Mouse (Mus musculus): ENCODE measurements at regions not wholly inside any gene's neighbourhood (a gene's known extent, or its start where the extent isn't known, plus 50 kb on each side); places are given as distances from the start of the nearest gene placed in this dataset.

- TF ChIP-seq RCOR1 (IDR thresholded peaks at IDR 0.05; ENCODE audit: low read depth, low read length) = no peak
- TF ChIP-seq CHD2 (IDR thresholded peaks at IDR 0.05; ENCODE audit: low read length) = no peak
- 0 out of 2 replicates have a peak, but pooled peaks have one; percentile 10 for TF ChIP-seq TBP (IDR thresholded peaks at IDR 0.05; ENCODE audit: low read depth, low read length)
Measured at GRCm38 (mm10) chr2:75462030-75462671, 196.9 kb upstream of the Hnrnpa3 start (continued).

DNA sequence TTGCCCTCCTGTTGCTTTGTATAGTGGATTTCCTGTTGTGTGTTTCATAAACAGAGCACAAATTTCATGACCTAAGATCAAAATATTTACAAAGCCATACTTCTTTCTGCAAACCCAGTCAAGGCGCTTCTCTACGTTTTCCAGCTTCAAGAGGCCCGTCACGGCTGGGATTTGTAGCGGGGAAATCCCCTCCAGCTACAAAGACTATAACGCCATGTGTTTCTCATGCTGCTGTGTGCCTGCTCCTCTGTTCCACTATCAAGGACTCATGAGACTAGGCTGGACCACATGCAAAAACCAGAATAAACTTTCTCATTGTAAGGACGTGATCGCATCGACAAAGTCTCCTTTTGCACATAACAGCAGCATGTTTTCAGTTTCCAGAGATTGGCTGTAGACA is 196.0 kb upstream of the Hnrnpa3 start:
- Histone ChIP-seq H3K4me1 (ENCODE audit: control insufficient read depth in 1 of 2, insufficient read depth in 2 of 2, low read length in 2 of 2) (peaks cover 33 to 56% of the 10 kb centered on the region in 2 experiments), H3K79me2 (ENCODE audit: control insufficient read depth, insufficient read depth, low read length, poor library complexity) (peaks cover 3% of the 10 kb centered on the region; the same call in 1 of the 2 replicates), H3K4me3 (ENCODE audit: control insufficient read depth in 1 of 2, insufficient read depth in 1 of 2, low read depth in 2 of 2, low read length in 2 of 2) (no peak overlapping the region; a peak in 1 of 4 replicates), H3K9ac (ENCODE audit: control insufficient read depth, low read depth, low read length, poor library complexity, severe bottlenecking) (peak overlapping the region; percentile 79), H3K27ac (ENCODE audit: control insufficient read depth, low read depth, low read length) (peak overlapping the region; percentile 99), H3K36me3 (ENCODE audit: control insufficient read depth in 1 of 2, insufficient read depth in 2 of 2, low read length in 2 of 2) (peaks cover 0 to 58% of the 10 kb centered on the region in 2 experiments; a peak in 2 of 4 replicates), H3K27me3 (ENCODE audit: control insufficient read depth in 1 of 2, insufficient read depth in 2 of 2, low read length in 2 of 2) (no peaks in the 10 kb centered on the region), H3K9me3 (replicated peaks; ENCODE audit: insufficient read depth, low read length) (no peaks in the 10 kb centered on the region)
- DNase-seq (ENCODE audit: low read depth, low spot score) = peak; percentile 38
- peak; percentile 40; the same call in 1 of the 2 replicates for TF ChIP-seq ZMIZ1 (IDR thresholded peaks at IDR 0.05; ENCODE audit: low read depth, low read length)
- TF ChIP-seq CHD1 (IDR thresholded peaks at IDR 0.05; ENCODE audit: low read depth, low read length) = peak; percentile 35; the same call in 1 of the 2 replicates
- TF ChIP-seq POLR2A (IDR thresholded peaks at IDR 0.05; ENCODE audit: control insufficient read depth in 1 of 2, insufficient read depth in 1 of 2, low read depth in 1 of 2, low read length in 2 of 2, poor library complexity in 1 of 2) = no peak
- TF ChIP-seq EP300 (IDR thresholded peaks at IDR 0.05; ENCODE audit: low read depth in 1 of 2, low read length in 2 of 2) = peak in 1 of 2 experiments; percentile 8; a peak in 1 of 4 replicates
- 0 out of 2 replicates have a peak, but pooled peaks have one; percentile 15 for TF ChIP-seq TCF12 (IDR thresholded peaks at IDR 0.05; ENCODE audit: low read depth, low read length)
- TF ChIP-seq BHLHE40 (IDR thresholded peaks at IDR 0.05; ENCODE audit: borderline replicate concordance, low read depth, low read length) = 0 out of 2 replicates have a peak, but pooled peaks have one; percentile 23
- TF ChIP-seq MAFK (IDR thresholded peaks at IDR 0.05; ENCODE audit: borderline replicate concordance, low read depth, low read length) = 0 out of 2 replicates have a peak, but pooled peaks have one; percentile 14
- no peak for TF ChIP-seq UBTF (IDR thresholded peaks at IDR 0.05; ENCODE audit: borderline replicate concordance, insufficient read depth, low read depth, low read length)

GRCm38 (mm10) chr2:75464429-75464828 is 194.6 kb upstream of the Hnrnpa3 start:
- Histone ChIP-seq H3K4me1 (ENCODE audit: control insufficient read depth in 1 of 2, insufficient read depth in 2 of 2, low read length in 2 of 2) (peaks cover 34 to 56% of the 10 kb centered on the region in 2 experiments), H3K9ac (ENCODE audit: control insufficient read depth, low read depth, low read length, poor library complexity, severe bottlenecking) (peak overlapping the region; percentile 79), H3K27me3 (ENCODE audit: control insufficient read depth in 1 of 2, insufficient read depth in 2 of 2, low read length in 2 of 2) (no peaks in the 10 kb centered on the region), H3K9me3 (replicated peaks; ENCODE audit: insufficient read depth, low read length) (no peaks in the 10 kb centered on the region), H3K36me3 (ENCODE audit: control insufficient read depth in 1 of 2, insufficient read depth in 2 of 2, low read length in 2 of 2) (peaks cover 0 to 64% of the 10 kb centered on the region in 2 experiments; a peak in 2 of 4 replicates), H3K4me3 (ENCODE audit: control insufficient read depth in 1 of 2, insufficient read depth in 1 of 2, low read depth in 2 of 2, low read length in 2 of 2) (peak overlapping the region; percentile 26 to 41), H3K27ac (ENCODE audit: control insufficient read depth, low read depth, low read length) (peak overlapping the region; percentile 88), H3K79me2 (ENCODE audit: control insufficient read depth, insufficient read depth, low read length, poor library complexity) (peaks cover 3% of the 10 kb centered on the region; the same call in 1 of the 2 replicates)
- TF ChIP-seq USF1 (IDR thresholded peaks at IDR 0.05; ENCODE audit: low read depth, low read length) = no peak
- TF ChIP-seq MYC (IDR thresholded peaks at IDR 0.05; ENCODE audit: low read depth, low read length) = 0 out of 2 replicates have a peak, but pooled peaks have one; percentile 13
- peak; percentile 72; the same call in 1 of the 2 replicates for TF ChIP-seq CHD1 (IDR thresholded peaks at IDR 0.05; ENCODE audit: low read depth, low read length)
- TF ChIP-seq RCOR1 (IDR thresholded peaks at IDR 0.05; ENCODE audit: low read depth, low read length) = peak; percentile 49; the same call in 1 of the 2 replicates
- no peak for TF ChIP-seq UBTF (IDR thresholded peaks at IDR 0.05; ENCODE audit: borderline replicate concordance, insufficient read depth, low read depth, low read length)
- peak; percentile 62; the same call in 1 of the 2 replicates for TF ChIP-seq MAX (IDR thresholded peaks at IDR 0.05; ENCODE audit: low read length)
- 0 out of 2 replicates have a peak, but pooled peaks have one; percentile 54 for TF ChIP-seq ETS1 (IDR thresholded peaks at IDR 0.05; ENCODE audit: low read depth, low read length)
- TF ChIP-seq POLR2A (IDR thresholded peaks at IDR 0.05; ENCODE audit: control insufficient read depth in 1 of 2, insufficient read depth in 1 of 2, low read depth in 1 of 2, low read length in 2 of 2, poor library complexity in 1 of 2) = peak in 1 of 2 experiments; percentile 59; a peak in 1 of 4 replicates
- peak; percentile 44 to 50 for TF ChIP-seq EP300 (IDR thresholded peaks at IDR 0.05; ENCODE audit: low read depth in 1 of 2, low read length in 2 of 2)
- TF ChIP-seq ZMIZ1 (IDR thresholded peaks at IDR 0.05; ENCODE audit: low read depth, low read length) = 0 out of 2 replicates have a peak, but pooled peaks have one; percentile 33
- TF ChIP-seq TBP (IDR thresholded peaks at IDR 0.05; ENCODE audit: low read depth, low read length) = peak; percentile 90
- peak; percentile 63 for TF ChIP-seq NELFE (IDR thresholded peaks at IDR 0.05; ENCODE audit: low read depth, low read length)
- TF ChIP-seq ZNF384 (IDR thresholded peaks at IDR 0.05; ENCODE audit: low read depth, low read length) = no peak
- DNase-seq (ENCODE audit: low read depth, low spot score) = peak; percentile 84

Measured in MEL (cell line).